Comparison of ENCODE assay signal across 9 mouse cellular contexts in genomic region chr2:91929936-91930335, GRCm38 (mm10). TPM values are rescaled to one million over a fixed set of nuclear protein-coding genes. Genes with fewer than 3 reads are reported as not detected.
DNase-seq lines count a peak whose midpoint lies in the region; ATAC-seq lines count a peak whose summit lies in the region.
"Had no signal": no experiment of that assay in that cellular context is flagged by ENCODE, and none has a peak within 500 bp of the region (broad histone marks: within the 10 kb centered on the region; RNA-seq: fewer than 3 reads in every experiment).

No protein-coding gene starts in this region.

- H3K27ac ChIP-seq in limb, embryonic 11.5 days (replicated peaks; ENCODE audit: low read depth, low read length), result peak overlapping the region; percentile 97; the same call in 1 of the 2 replicates
- H3K27ac ChIP-seq in midbrain, embryonic 13.5 days, result peak overlapping the region; percentile 30; the same call in 1 of the 2 replicates

- peak overlapping the region; percentile 58 for H3K4me3 ChIP-seq in limb, embryonic 11.5 days (ENCODE audit: low read depth, low read length)
- peak overlapping the region; percentile 58 for H3K4me3 ChIP-seq in midbrain, embryonic 13.5 days (replicated peaks)

- peak; percentile 68 for DNase-seq in adrenal gland, adult 2 months
- DNase-seq in adrenal gland, adult 8-10 months, result no peak
- DNase-seq in NIH3T3 (ENCODE audit: low read depth), result peak; percentile 73
- DNase-seq in embryo, embryonic 9.5 days (ENCODE audit: extremely low spot score), result peak; percentile 89
- DNase-seq in heart, postnatal 36 days, result peak; percentile 57 to 60
- DNase-seq in limb, embryonic 11.5 days (ENCODE audit: low spot score), result peak; percentile 88
- no peak for DNase-seq in layer of hippocampus, adult 9-11 months

- H3K9me3 ChIP-seq in limb, embryonic 11.5 days (ENCODE audit: control insufficient read depth, low read length), result no peaks in the 10 kb centered on the region
- H3K9me3 ChIP-seq in midbrain, embryonic 13.5 days, result no peaks in the 10 kb centered on the region

- peaks cover 28% of the 10 kb centered on the region for H3K4me1 ChIP-seq in limb, embryonic 11.5 days (ENCODE audit: control insufficient read depth, insufficient read depth, low read length)
- H3K4me1 ChIP-seq in midbrain, embryonic 13.5 days (replicated peaks), result peaks cover 50% of the 10 kb centered on the region

- intact Hi-C loops in heart, postnatal 36 days (cut with DNase I), result loop anchor here (10.0 kb wide), 1 partner anchor 325 kb away; no protein-coding TSS in a partner anchor

- 8% methylated on average over 12 of the region's 12 CpGs for WGBS in limb, embryonic 11.5 days
- WGBS in midbrain, embryonic 13.5 days, result 6% methylated on average over 12 of the region's 12 CpGs

- peak overlapping the region; percentile 88 for H3K9ac ChIP-seq in limb, embryonic 11.5 days (ENCODE audit: low read length)
- H3K9ac ChIP-seq in midbrain, embryonic 13.5 days (replicated peaks), result peak overlapping the region; percentile 51

- ATAC-seq in limb, embryonic 11.5 days (ENCODE audit: insufficient number of reproducible peaks, low FRiP score, low TSS enrichment, low read depth), result no peak
- ATAC-seq in midbrain, embryonic 13.5 days, result peak; percentile 12; the same call in 1 of the 2 replicates

- H3K36me3 ChIP-seq in limb, embryonic 11.5 days (ENCODE audit: control insufficient read depth, insufficient read depth, low read length), result 0 out of 2 replicates have a peak, but pooled peaks cover under 1% of the 10 kb centered on the region
- H3K36me3 ChIP-seq in midbrain, embryonic 13.5 days, result peaks cover 7% of the 10 kb centered on the region

- H3K27me3 ChIP-seq in limb, embryonic 11.5 days (ENCODE audit: control insufficient read depth, insufficient read depth, low read length), result 0 out of 2 replicates have a peak, but pooled peaks cover under 1% of the 10 kb centered on the region
- peaks cover 21% of the 10 kb centered on the region for H3K27me3 ChIP-seq in midbrain, embryonic 13.5 days

- peak overlapping the region; percentile 73 for H3K4me2 ChIP-seq in limb, embryonic 11.5 days (ENCODE audit: low read depth, severe bottlenecking)
- H3K4me2 ChIP-seq in midbrain, embryonic 13.5 days (replicated peaks), result peak overlapping the region; percentile 72

RNA-seq across cellular contexts. Expression of gene Mdk, which starts 2.2 kb away (rescaled TPM):
- 1 to 10 TPM; 6.0 to 8.0 TPM for total RNA-seq in adrenal gland, adult 2 months (2021)
- polyA plus RNA-seq in adrenal gland, adult 2 months (2012; rRNA removed), result 1.3 and 2.1 TPM in 2 replicates
- 10 to 100 TPM in 2 of 4 experiments, 1 to 10 TPM in 2; 7.7 to 13.1 (median 9.1) TPM for total RNA-seq in adrenal gland, adult 8-10 months (2022)
- total RNA-seq in heart, postnatal 36 days (2021), result 1 to 10 TPM; 2.4 to 3.9 TPM
- polyA plus RNA-seq in limb, embryonic 11.5 days (2014; fragmentation: Nextera tagmentation; extraction: Ambion mirVana), result 2,345 and 2,452 TPM in 2 replicates
- 322 and 354 TPM in 2 replicates for polyA plus RNA-seq in midbrain, embryonic 13.5 days (2015; fragmentation: Nextera tagmentation; extraction: Ambion mirVana)

RNA-seq across cellular contexts. Expression of gene Chrm4, which starts 2.9 kb away (rescaled TPM):
- 1 to 10 TPM; 2.1 to 3.1 TPM for total RNA-seq in adrenal gland, adult 2 months (2021)
- 0.28 and 0.49 TPM in 2 replicates for polyA plus RNA-seq in adrenal gland, adult 2 months (2012; rRNA removed)
- total RNA-seq in adrenal gland, adult 8-10 months (2022), result 1 to 10 TPM; 1.0 to 4.2 (median 2.6) TPM
- not detected for total RNA-seq in heart, postnatal 36 days (2021)
- polyA plus RNA-seq in limb, embryonic 11.5 days (2014; fragmentation: Nextera tagmentation; extraction: Ambion mirVana), result 0.53 and 0.68 TPM in 2 replicates
- polyA plus RNA-seq in midbrain, embryonic 13.5 days (2015; fragmentation: Nextera tagmentation; extraction: Ambion mirVana), result 0.36 and 0.54 TPM in 2 replicates

RNA-seq across cellular contexts. Expression of gene Gm9821, which starts 15.6 kb away (rescaled TPM):
- not detected for total RNA-seq in adrenal gland, adult 2 months (2021)
- not detected in 2 replicates for polyA plus RNA-seq in adrenal gland, adult 2 months (2012; rRNA removed)
- total RNA-seq in adrenal gland, adult 8-10 months (2022), result not detected
- total RNA-seq in heart, postnatal 36 days (2021), result not detected
- polyA plus RNA-seq in limb, embryonic 11.5 days (2014; fragmentation: Nextera tagmentation; extraction: Ambion mirVana), result 0.32 and 0.48 TPM in 2 replicates
- 0.38 TPM in 1 of 2 replicates, not detected in the other for polyA plus RNA-seq in midbrain, embryonic 13.5 days (2015; fragmentation: Nextera tagmentation; extraction: Ambion mirVana)
- total RNA-seq: layer of hippocampus, postnatal 36 days had no signal

RNA-seq across cellular contexts. Expression of gene Dgkz, which starts 45.7 kb away (rescaled TPM):
- total RNA-seq in adrenal gland, adult 2 months (2021), result 10 to 100 TPM; 37.8 to 57.6 TPM
- 108 and 122 TPM in 2 replicates for polyA plus RNA-seq in adrenal gland, adult 2 months (2012; rRNA removed)
- total RNA-seq in adrenal gland, adult 8-10 months (2022), result 10 to 100 TPM; 47.7 to 87.4 (median 66.3) TPM
- 10 to 100 TPM; 48.4 to 51.2 TPM for total RNA-seq in heart, postnatal 36 days (2021)
- polyA plus RNA-seq in limb, embryonic 11.5 days (2014; fragmentation: Nextera tagmentation; extraction: Ambion mirVana), result 36.9 and 37.6 TPM in 2 replicates
- 21.4 and 26.4 TPM in 2 replicates for polyA plus RNA-seq in midbrain, embryonic 13.5 days (2015; fragmentation: Nextera tagmentation; extraction: Ambion mirVana)

Comparison
In these comparisons a context has a peak if more than half of its experiments do, and no peak if none do; other contexts are left out.
1. DNase-seq: peak in adrenal gland, adult 2 months (single experiment), NIH3T3 (single experiment), embryo, embryonic 9.5 days (single experiment), heart, postnatal 36 days (2 of 2) and limb, embryonic 11.5 days (single experiment); none in adrenal gland, adult 8-10 months (single experiment) and layer of hippocampus, adult 9-11 months (single experiment).